Mouse (Mus musculus) E14TG2a.4 (cell line): Measurements from ENCODE around the gene Olfr224.
A peak's percentile ranks its signal among the peaks of the same experiment; 100 is the strongest.

Experiments
- CTCF ChIP-seq: conservative IDR thresholded peaks from 2 replicates; pipeline ENCODE4 v1.5.1; 2014; ENCODE audit warnings: low read length
- NANOG ChIP-seq: IDR thresholded peaks from 2 replicates; pipeline ENCODE4 v1.6.1; 2014; ENCODE audit warnings: borderline replicate concordance, low read length, mixed read lengths
- POU5F1 ChIP-seq: IDR thresholded peaks from 2 replicates; pipeline ENCODE4 v1.6.1; 2014; ENCODE audit warnings: low read length, borderline replicate concordance

DNA sequence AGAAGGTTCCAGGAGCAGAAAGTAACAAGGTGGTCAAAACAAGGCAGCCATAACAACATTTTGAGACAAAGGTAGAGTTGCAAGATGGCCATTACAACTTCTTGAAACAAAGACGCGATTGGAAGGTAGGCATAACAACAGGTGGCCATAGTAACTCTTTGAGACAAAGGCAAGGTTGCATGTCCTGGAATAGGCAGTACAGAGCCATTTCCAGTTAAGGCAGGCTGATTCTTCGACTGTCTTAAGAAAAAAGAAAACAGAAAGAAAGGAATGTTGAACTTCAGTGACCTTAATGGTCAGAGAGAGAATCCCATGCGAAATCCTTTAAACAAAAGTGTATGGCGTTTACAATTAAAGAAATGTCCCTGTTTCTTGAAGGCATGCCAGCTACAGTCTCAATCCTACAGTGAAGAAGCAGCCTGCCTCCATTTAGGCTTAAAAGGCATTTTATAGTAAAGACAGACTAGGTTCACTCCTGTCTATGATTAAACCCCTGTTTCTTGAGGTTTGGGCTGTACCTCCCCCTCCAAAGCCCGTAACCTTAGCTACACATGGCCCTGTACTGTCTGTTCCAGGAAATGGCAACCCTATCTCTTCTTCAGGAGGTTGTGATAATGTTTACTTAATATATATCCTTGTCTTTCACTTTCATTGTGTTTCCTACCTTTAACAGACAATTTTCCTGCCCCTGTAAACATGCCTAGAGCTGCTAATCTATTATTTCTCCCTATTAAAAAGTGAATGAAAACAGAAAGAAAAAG is 32.6 kb upstream of the Olfr224 start:
- TF ChIP-seq NANOG (peak; percentile 35; the same call in 1 of the 2 replicates), CTCF (no peak), POU5F1 (no peak)
